Mouse (Mus musculus): ENCODE measurements at regions not wholly inside any gene's neighbourhood (a gene's known extent, or its start where the extent isn't known, plus 50 kb on each side); places are given as distances from the start of the nearest gene placed in this dataset.

DNA sequence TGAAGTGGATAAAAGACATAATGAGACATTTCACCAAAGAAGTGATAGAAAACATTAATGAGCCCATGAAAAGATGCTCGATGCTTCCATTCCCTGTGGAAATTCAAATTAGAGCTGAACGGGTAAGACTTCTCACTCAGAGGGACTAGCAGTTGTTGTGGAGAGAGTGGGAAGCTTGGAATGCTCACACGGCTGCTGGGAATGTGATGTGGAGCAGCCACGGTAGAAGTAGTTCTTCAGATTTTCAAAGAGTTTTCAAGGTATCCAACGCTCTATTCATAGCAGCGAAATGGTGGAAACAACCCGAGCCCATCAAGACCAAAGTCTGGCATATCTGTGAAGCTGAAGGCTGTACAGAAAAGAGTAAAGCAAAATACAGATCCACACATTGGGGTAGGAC is 75.3 kb upstream of the Gm45716 start:
- no peak overlapping the region for H3K4me3 ChIP-seq (ENCODE audit: low read length)
- H3K4me2 ChIP-seq (replicated peaks; ENCODE audit: low read depth, low read length), result no peak overlapping the region
- H3K4me1 ChIP-seq (ENCODE audit: insufficient read depth, low read length), result peaks cover 4% of the 10 kb centered on the region
- ATAC-seq (ENCODE audit: low FRiP score, low TSS enrichment), result no peak
- H3K9me3 ChIP-seq (ENCODE audit: low read length), result no peaks in the 10 kb centered on the region
- H3K9ac ChIP-seq (replicated peaks; ENCODE audit: low read length), result no peak overlapping the region
- H3K27me3 ChIP-seq (ENCODE audit: insufficient read depth, low read length), result no peaks in the 10 kb centered on the region
- 88% methylated on average over 7 of the region's 7 CpGs for WGBS
- H3K27ac ChIP-seq (ENCODE audit: low read length), result no peak overlapping the region
- H3K36me3 ChIP-seq (ENCODE audit: insufficient read depth, low read length), result no peaks in the 10 kb centered on the region

DNA sequence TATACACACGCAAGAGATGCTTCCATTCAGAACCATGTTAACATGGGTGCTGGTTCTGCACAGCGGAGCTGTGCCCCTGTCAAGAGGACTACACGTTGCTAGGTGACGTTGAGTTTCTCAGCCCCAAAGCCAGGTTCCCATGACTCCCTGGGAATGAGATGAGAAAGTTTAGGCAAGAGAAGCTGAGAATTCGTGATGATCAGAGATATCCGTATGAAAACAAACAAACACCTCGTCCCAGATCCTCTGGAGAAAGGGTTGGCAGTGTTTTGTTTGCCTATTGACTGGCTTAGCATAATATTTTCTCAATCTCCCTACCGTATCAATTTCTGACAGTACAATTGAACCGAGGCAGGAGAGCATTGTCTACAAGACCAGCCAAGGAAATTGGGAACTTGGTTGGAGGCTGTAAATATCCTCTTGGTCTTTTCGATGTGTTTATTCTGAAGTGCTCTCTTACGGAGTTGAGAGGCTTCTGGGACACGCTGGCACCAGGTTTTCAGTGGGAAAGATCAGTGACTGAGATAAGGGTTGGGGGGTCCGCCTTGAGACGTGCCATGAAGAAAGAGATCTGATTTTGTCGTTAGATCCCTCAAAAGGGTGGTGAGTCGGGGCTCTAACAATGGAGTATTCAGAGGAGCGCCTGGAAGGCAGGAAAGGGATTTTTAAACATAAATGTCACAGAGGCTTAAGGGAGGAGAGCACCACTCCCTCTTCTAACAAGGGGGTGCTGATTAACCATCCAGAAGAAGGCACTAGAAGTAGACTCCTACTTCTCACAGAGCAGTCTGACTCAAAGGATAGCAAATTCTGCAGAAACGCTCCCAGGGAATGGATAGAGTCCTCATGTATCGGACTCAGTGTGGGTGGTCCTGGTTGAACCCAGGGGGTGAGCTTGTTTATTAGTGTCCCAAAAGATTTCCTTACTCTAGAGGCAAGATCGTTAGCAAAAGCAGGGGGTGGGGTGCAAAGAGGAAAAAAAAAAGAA is 70.5 kb upstream of the Gm45716 start:
- peaks cover 14% of the 10 kb centered on the region for H3K4me1 ChIP-seq (ENCODE audit: insufficient read depth, low read length)
- H3K27me3 ChIP-seq (ENCODE audit: insufficient read depth, low read length), result no peaks in the 10 kb centered on the region
- H3K27ac ChIP-seq (ENCODE audit: low read length), result peak overlapping the region; percentile 72; the same call in 1 of the 2 replicates
- H3K9ac ChIP-seq (replicated peaks; ENCODE audit: low read length), result no peak overlapping the region
- no peaks in the 10 kb centered on the region for H3K36me3 ChIP-seq (ENCODE audit: insufficient read depth, low read length)
- 22% methylated on average over 20 of the region's 20 CpGs for WGBS
- H3K4me2 ChIP-seq (replicated peaks; ENCODE audit: low read depth, low read length), result peak overlapping the region; percentile 35
- no peak overlapping the region for H3K4me3 ChIP-seq (ENCODE audit: low read length)
- peak; percentile 81 for ATAC-seq (ENCODE audit: low FRiP score, low TSS enrichment)
- no peaks in the 10 kb centered on the region for H3K9me3 ChIP-seq (ENCODE audit: low read length)

DNA sequence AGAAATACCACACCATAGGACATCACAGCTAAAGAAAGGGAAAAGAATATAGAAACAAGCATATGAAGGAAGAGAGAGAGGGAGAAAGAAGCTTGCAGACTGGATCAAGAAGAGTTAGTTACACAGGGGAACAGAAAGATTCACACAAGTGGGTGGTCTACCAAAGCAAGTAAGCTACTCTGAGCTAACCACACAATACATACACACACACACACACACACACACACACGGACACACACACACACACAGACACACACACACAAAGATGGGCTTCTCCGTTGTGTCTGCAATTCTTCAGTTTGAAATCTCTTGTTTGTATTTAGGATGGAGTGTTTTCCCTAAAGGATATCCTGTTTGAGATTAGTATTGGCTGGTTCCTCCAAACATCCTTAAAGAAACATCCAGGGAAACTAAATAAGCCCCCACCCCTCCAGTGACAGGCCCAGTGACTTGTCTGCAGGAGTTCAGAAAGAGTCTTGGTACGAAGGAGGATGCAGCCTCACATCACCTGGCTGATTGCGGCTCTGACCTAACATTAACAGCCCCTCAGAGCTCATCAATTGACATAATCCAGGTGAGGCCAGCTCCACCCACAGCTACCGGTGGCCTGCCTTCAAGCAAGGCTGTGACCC is 69.7 kb upstream of the Gm45716 start:
- Histone ChIP-seq H3K9me3 (ENCODE audit: low read length) (no peaks in the 10 kb centered on the region), H3K9ac (replicated peaks; ENCODE audit: low read length) (no peak overlapping the region), H3K27ac (ENCODE audit: low read length) (peak overlapping the region; percentile 72; the same call in 1 of the 2 replicates), H3K4me2 (replicated peaks; ENCODE audit: low read depth, low read length) (0 out of 2 replicates have a peak overlapping the region, but pooled peaks have one; percentile 35), H3K36me3 (ENCODE audit: insufficient read depth, low read length) (no peaks in the 10 kb centered on the region), H3K4me3 (ENCODE audit: low read length) (no peak overlapping the region), H3K27me3 (ENCODE audit: insufficient read depth, low read length) (no peaks in the 10 kb centered on the region), H3K4me1 (ENCODE audit: insufficient read depth, low read length) (peaks cover 14% of the 10 kb centered on the region)
- 61% methylated on average over 5 of the region's 5 CpGs for WGBS
- no peak for ATAC-seq (ENCODE audit: low FRiP score, low TSS enrichment)

DNA sequence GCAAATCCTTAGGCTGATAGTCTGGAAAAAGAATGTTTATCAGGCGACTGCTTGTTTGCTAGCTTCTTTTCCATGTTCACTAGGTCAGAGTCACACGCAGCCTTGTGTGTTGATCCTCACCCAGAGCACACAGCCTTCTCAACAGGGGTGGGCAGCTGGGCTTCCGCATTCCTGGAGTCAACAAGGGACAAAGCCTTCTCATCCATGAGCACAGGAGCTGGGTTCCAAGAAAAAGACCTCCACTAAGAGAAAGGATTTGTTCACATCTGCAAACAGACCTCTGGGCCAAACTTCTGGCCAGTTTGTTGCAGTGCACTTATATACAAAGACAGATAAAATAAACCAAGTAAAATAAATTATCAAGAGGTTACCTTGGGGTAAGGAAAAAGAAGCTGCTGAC is 65.6 kb upstream of the Gm45716 start:
- peaks cover 13% of the 10 kb centered on the region for H3K4me1 ChIP-seq (ENCODE audit: insufficient read depth, low read length)
- H3K4me3 ChIP-seq (ENCODE audit: low read length), result no peak overlapping the region
- no peak for ATAC-seq (ENCODE audit: low FRiP score, low TSS enrichment)
- no peak overlapping the region for H3K4me2 ChIP-seq (replicated peaks; ENCODE audit: low read depth, low read length)
- H3K9me3 ChIP-seq (ENCODE audit: low read length), result no peaks in the 10 kb centered on the region
- no peaks in the 10 kb centered on the region for H3K36me3 ChIP-seq (ENCODE audit: insufficient read depth, low read length)
- no peak overlapping the region for H3K9ac ChIP-seq (replicated peaks; ENCODE audit: low read length)
- 65% methylated on average over 3 of the region's 3 CpGs for WGBS
- no peak overlapping the region for H3K27ac ChIP-seq (ENCODE audit: low read length)
- no peaks in the 10 kb centered on the region for H3K27me3 ChIP-seq (ENCODE audit: insufficient read depth, low read length)

DNA sequence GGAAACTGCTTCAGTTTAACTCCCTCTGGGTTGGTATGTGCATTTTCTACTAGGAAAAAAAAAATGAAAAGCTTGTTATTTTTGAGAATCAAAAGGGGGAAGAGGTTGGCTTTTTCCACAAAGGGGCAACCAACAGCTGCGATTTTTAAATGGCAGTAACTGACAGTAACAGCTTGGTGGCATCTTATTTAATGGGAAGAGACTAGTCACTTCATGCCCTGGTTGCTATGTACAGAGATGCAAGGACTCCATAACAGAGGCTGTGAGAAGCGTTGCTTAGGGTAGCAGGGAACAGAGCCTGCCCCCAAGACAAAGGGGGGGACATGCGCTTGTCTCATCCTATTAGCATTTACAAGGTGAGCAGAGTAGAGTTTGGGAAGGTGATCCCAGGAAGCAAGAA is 64.8 kb upstream of the Gm45716 start:
- Histone ChIP-seq H3K9ac (replicated peaks; ENCODE audit: low read length) (no peak overlapping the region), H3K4me2 (replicated peaks; ENCODE audit: low read depth, low read length) (no peak overlapping the region), H3K4me1 (ENCODE audit: insufficient read depth, low read length) (peaks cover 5% of the 10 kb centered on the region), H3K27ac (ENCODE audit: low read length) (no peak overlapping the region), H3K27me3 (ENCODE audit: insufficient read depth, low read length) (no peaks in the 10 kb centered on the region), H3K9me3 (ENCODE audit: low read length) (no peaks in the 10 kb centered on the region), H3K4me3 (ENCODE audit: low read length) (no peak overlapping the region), H3K36me3 (ENCODE audit: insufficient read depth, low read length) (no peaks in the 10 kb centered on the region)
- ATAC-seq (ENCODE audit: low FRiP score, low TSS enrichment), result no peak
- 64% methylated on average over 3 of the region's 3 CpGs for WGBS

DNA sequence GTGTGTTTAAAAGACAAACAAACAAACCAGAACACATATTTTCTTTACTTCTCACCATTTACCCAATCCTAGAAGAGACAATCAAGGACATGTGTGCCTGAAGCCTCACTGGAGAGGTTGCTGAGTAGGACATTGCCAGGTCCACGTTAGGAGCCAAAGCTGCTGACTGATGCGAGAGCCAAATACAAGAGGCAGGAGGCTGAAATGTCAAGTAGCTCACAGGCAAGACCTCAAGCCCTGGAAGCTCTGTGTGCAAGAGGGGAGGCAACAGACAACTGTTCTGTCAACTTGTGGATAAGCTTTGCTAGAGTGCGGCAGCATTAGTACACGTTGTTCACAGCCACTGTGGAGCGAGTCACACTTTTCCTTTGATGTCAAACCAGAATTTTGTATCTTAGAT is 63.6 kb upstream of the Gm45716 start:
- no peaks in the 10 kb centered on the region for H3K36me3 ChIP-seq (ENCODE audit: insufficient read depth, low read length)

DNA sequence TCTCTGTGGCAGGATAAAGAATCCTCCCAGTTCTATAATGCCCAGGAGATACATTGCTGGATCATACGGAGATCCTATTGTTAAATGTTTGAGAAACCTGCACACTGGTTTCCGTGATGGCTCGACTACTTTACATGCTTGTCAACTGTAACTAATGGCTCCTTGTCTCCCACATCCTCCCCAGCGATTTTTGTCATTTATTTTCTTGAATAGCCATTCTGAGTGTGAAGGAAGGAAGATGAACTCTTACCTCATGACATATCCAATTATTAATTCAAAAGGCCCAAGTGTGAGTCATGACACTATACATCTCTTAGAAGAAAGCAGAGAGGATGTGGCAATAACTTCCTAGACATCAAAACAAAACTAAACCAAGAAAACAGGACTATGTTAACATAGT is 61.2 kb upstream of the Gm45716 start:
- H3K9ac ChIP-seq (replicated peaks; ENCODE audit: low read length), result no peak overlapping the region
- H3K9me3 ChIP-seq (ENCODE audit: low read length), result no peaks in the 10 kb centered on the region
- no peak for ATAC-seq (ENCODE audit: low FRiP score, low TSS enrichment)
- H3K4me2 ChIP-seq (replicated peaks; ENCODE audit: low read depth, low read length), result no peak overlapping the region
- H3K27me3 ChIP-seq (ENCODE audit: insufficient read depth, low read length), result no peaks in the 10 kb centered on the region
- WGBS, result 27% methylated on average over 4 of the region's 4 CpGs
- H3K4me3 ChIP-seq (ENCODE audit: low read length), result no peak overlapping the region
- H3K36me3 ChIP-seq (ENCODE audit: insufficient read depth, low read length), result no peaks in the 10 kb centered on the region
- H3K4me1 ChIP-seq (ENCODE audit: insufficient read depth, low read length), result peaks cover 11% of the 10 kb centered on the region
- no peak overlapping the region for H3K27ac ChIP-seq (ENCODE audit: low read length)

More for the DNA sequence above, 63.6 kb upstream of the Gm45716 start:
- Histone ChIP-seq H3K4me2 (replicated peaks; ENCODE audit: low read depth, low read length) (no peak overlapping the region), H3K4me3 (ENCODE audit: low read length) (no peak overlapping the region), H3K9ac (replicated peaks; ENCODE audit: low read length) (no peak overlapping the region), H3K27ac (ENCODE audit: low read length) (no peak overlapping the region), H3K9me3 (ENCODE audit: low read length) (no peaks in the 10 kb centered on the region), H3K27me3 (ENCODE audit: insufficient read depth, low read length) (no peaks in the 10 kb centered on the region), H3K4me1 (ENCODE audit: insufficient read depth, low read length) (no peaks in the 10 kb centered on the region)
- 87% methylated on average over 5 of the region's 5 CpGs for WGBS
- ATAC-seq (ENCODE audit: low FRiP score, low TSS enrichment), result no peak

DNA sequence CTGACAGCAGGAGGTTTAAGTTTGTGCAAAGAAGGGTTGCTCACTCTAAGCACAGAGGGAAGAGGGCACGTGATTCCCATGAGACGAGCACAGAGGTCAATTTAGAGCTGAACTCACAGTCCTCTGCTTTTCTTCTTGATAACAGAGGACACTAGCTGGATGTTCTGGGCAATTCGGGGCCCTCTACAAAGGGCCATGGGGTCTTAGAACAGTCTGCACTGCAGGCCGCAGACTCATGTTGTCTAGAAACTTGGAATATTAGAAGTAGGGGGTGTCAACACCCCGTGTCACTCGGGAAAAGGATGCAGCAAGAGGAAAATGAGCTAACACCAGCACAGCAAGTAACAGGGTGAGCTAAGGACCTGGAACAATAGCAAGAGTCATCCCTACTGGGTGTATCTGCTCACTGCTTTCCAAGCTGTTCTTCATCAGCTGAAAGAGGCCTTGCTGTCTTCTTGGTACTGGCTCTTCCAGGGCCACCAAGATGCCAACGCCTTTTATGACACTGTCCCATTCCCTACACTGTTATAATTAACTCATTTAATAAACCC is 58.5 kb upstream of the Gm45716 start:
- H3K4me2 ChIP-seq (replicated peaks; ENCODE audit: low read depth, low read length), result no peak overlapping the region
- H3K27me3 ChIP-seq (ENCODE audit: insufficient read depth, low read length), result no peaks in the 10 kb centered on the region
- H3K4me1 ChIP-seq (ENCODE audit: insufficient read depth, low read length), result peaks cover 11% of the 10 kb centered on the region
- H3K36me3 ChIP-seq (ENCODE audit: insufficient read depth, low read length), result no peaks in the 10 kb centered on the region
- H3K4me3 ChIP-seq (ENCODE audit: low read length), result no peak overlapping the region
- no peaks in the 10 kb centered on the region for H3K9me3 ChIP-seq (ENCODE audit: low read length)
- H3K27ac ChIP-seq (ENCODE audit: low read length), result no peak overlapping the region
- 79% methylated on average over 7 of the region's 7 CpGs for WGBS
- no peak for ATAC-seq (ENCODE audit: low FRiP score, low TSS enrichment)
- no peak overlapping the region for H3K9ac ChIP-seq (replicated peaks; ENCODE audit: low read length)

DNA sequence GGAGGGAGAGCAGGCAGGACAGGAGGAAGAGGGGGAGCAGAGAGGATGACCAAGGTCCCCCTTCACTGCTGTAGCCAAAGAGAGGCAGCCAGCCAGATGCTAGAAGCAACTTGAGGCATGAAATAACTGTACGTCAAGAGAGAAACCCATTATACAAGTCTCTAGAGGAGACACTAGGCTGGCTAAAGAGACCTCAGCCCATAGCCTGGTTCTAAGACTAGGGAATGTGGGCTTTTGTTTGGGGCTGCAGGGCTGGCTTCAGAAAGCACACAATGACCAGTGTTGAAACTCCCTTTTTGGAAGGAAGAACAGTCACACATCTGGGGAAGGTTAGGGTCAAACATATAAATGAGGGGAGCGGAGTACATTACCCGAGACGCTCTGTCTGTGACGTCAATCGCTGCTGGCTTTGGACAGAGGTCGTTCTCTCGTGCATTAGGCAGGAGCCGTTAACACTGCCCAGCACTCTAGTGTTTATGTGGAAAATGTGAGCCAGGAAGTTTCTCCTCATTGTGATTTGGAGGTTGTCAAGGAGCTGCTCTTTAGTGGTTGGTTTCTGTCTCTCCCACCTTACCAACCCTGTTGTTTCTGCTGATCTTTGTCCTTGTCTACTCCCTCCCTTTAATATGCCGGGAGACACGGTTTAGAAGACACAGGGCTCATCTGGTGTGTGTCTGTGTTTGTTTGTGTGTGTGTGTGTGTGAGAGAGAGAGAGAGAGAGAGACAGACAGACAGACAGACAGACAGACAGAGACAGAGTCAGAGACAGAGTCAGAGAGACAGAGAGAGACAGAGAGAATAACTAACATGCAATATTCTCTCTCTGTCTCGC is 57.5 kb upstream of the Gm45716 start:
- H3K4me3 ChIP-seq (ENCODE audit: low read length), result no peak overlapping the region
- no peak overlapping the region for H3K9ac ChIP-seq (replicated peaks; ENCODE audit: low read length)
- no peak overlapping the region for H3K27ac ChIP-seq (ENCODE audit: low read length)
- peak overlapping the region; percentile 30; the same call in 1 of the 2 replicates for H3K4me2 ChIP-seq (replicated peaks; ENCODE audit: low read depth, low read length)
- ATAC-seq (ENCODE audit: low FRiP score, low TSS enrichment), result peak; percentile 76
- no peaks in the 10 kb centered on the region for H3K9me3 ChIP-seq (ENCODE audit: low read length)
- H3K36me3 ChIP-seq (ENCODE audit: insufficient read depth, low read length), result no peaks in the 10 kb centered on the region
- H3K4me1 ChIP-seq (ENCODE audit: insufficient read depth, low read length), result peaks cover 11% of the 10 kb centered on the region
- no peaks in the 10 kb centered on the region for H3K27me3 ChIP-seq (ENCODE audit: insufficient read depth, low read length)
- 20% methylated on average over 12 of the region's 12 CpGs for WGBS
